Mouse (Mus musculus) midbrain, embryonic 13.5 days (tissue): ENCODE results near the gene Cenps. TPM values are rescaled to one million over a fixed set of nuclear protein-coding genes. Genes with fewer than 3 reads are reported as not detected.

Experiments
- ATAC-seq: fragments of 200-750 bp; cut with Nextera tagmentation; 2 replicates; pipeline ENCODE4 v1.8.0; 2017; ENCODE audit warnings: mild to moderate bottlenecking, moderate TSS enrichment, moderate library complexity
- H3K27ac ChIP-seq: fragments of 300-500 bp; sonication (generic); 2 replicates; pipeline ENCODE4 v1.5.1; 2015; ENCODE audit warnings: inconsistent platforms, mild to moderate bottlenecking, moderate library complexity
- H3K27me3 ChIP-seq: fragments of 300-500 bp; sonication (generic); 2 replicates; pipeline ENCODE4 v1.6.1; 2015; ENCODE audit warnings: mild to moderate bottlenecking, inconsistent platforms
- H3K36me3 ChIP-seq: fragments of 300-500 bp; sonication (generic); 2 replicates; pipeline ENCODE4 v1.6.1; 2015; ENCODE audit warnings: mild to moderate bottlenecking, inconsistent platforms
- H3K4me1 ChIP-seq: fragments of 300-500 bp; sonication (generic); replicated peaks from 2 replicates; pipeline ENCODE4 v1.6.1; 2015; ENCODE audit warnings: inconsistent platforms
- H3K4me2 ChIP-seq: fragments of 300-500 bp; sonication (generic); replicated peaks from 2 replicates; pipeline ENCODE4 v1.6.1; 2015; ENCODE audit warnings: moderate library complexity, mild to moderate bottlenecking, inconsistent platforms
- H3K4me3 ChIP-seq: fragments of 300-500 bp; sonication (generic); replicated peaks from 2 replicates; pipeline ENCODE4 v1.5.1; 2015; ENCODE audit warnings: mild to moderate bottlenecking, inconsistent platforms
- H3K9ac ChIP-seq: fragments of 300-500 bp; sonication (generic); replicated peaks from 2 replicates; pipeline ENCODE4 v1.6.1; 2015; ENCODE audit warnings: mild to moderate bottlenecking, inconsistent platforms
- H3K9me3 ChIP-seq: fragments of 300-500 bp; sonication (generic); 2 replicates; pipeline ENCODE4 v1.6.1; 2016; ENCODE audit warnings: mild to moderate bottlenecking, inconsistent platforms
- WGBS: fragments of 180-500 bp; shearing (Covaris S2); methylation state at CpG from one replicate; pipeline ENCODE4 v1.1.7; 2015; 5-methylcytosine and 5-hydroxymethylcytosine counted together
- polyA plus RNA-seq: library from polyadenylated mRNA; unstranded; fragments of >200 nt; fragmentation: Nextera tagmentation; extraction: Ambion mirVana; gene quantifications from 2 replicates; pipeline ENCODE4 v1.2.1, GENCODE M21; 2015

Gene Cenps
- polyA plus RNA-seq, 1 experiment from 2014 or later: 22.9 TPM

DNA sequence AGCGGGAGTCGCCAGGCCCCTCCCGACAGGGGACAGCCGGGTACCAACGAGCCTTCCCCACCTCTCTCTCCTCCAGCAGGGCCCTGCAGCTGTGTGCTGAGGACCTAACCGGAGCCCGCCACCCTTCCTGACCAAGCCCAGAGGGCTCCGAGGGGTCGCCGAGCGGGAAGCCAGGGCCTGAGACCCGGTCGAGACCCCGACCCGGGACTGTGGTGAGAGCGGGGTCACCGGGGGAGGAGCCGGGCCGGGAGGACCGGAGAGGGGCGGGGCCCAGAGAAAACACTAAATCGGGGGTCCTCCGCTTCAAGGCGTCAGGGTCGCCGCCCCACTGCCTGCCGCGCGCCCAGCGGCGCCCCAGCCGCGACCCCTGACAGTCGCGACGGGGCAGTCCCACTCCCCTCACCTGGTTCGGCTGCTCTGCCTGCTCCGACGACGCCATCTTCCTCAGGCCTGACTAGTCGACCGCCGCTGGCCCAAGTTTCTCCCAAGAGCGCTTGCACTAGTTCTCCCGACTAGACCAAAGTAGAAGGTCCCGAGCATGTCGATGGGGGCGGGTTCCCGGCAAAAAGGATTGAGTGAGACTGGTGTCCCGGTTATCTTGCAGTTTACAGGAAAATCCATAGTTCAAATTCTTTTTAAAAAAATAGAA lies 37.9 kb downstream of the Cenps start, which contains the start of gene Pex14:
Gene Pex14, minus strand, starts transcription at position 508 of the 649 bp plus-strand sequence.
- Histone ChIP-seq H3K9ac (peak within 1 kb of the TSS; percentile 91), H3K4me1 (peaks cover 16% of the 10 kb centered on the region), H3K4me2 (peak within 1 kb of the TSS; percentile 97), H3K27ac (peak within 1 kb of the TSS; percentile 53; the same call in 1 of the 2 replicates), H3K36me3 (no peaks in the 10 kb centered on the region), H3K27me3 (no peaks in the 10 kb centered on the region), H3K9me3 (no peaks in the 10 kb centered on the region), H3K4me3 (peak within 1 kb of the TSS; percentile 99)
- WGBS: under 1% methylated on average over 50 of the region's 50 CpGs
- peak; percentile 80 for ATAC-seq

DNA sequence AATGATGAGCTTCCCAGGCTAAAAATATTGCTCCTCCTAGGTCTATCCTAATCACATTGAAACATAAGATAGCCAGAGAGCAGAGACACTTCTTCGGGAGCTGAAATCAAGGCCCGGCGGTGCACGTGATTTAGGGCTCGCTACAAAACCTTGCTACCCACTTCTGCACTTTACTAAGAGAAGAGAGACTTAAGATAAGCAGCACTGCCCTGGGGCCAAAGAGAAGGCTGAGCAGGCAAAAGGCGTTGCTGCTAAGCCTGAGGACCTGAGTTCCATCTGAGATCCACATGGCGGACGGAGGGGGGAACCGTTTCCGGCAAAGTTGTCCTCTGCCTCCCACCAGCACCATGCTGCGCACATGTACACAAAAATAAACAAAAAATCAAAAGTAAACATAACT lies 38.9 kb downstream of the Cenps start:
- WGBS: 22% methylated on average over 11 of the region's 11 CpGs
- no peak for ATAC-seq

DNA sequence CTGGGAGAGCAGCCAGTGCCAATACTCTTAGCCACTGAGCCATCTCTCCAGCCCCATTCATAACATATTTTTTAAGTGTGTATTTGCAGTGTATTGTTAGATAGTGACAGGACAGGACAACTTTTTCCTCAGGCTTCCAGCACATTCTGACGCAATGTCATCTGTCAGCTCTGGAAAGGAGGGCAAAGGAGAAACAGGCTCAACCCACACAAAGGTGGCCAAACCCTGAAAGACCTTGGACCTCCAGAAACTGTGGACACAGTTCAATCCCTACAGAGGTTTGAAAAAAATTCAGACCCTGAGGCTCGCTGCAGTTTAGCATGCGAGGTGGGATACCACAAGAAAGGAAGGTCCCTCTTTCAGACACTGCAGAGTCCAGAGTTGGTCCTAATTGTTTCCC lies 39.5 kb downstream of the Cenps start:
- H3K9ac ChIP-seq: no peak overlapping the region

More for the DNA sequence above, 38.9 kb downstream of the Cenps start:
- Histone ChIP-seq H3K4me3 (peak overlapping the region; percentile 99), H3K9me3 (no peaks in the 10 kb centered on the region), H3K9ac (peak overlapping the region; percentile 91), H3K27ac (no peak overlapping the region), H3K36me3 (peaks cover 7% of the 10 kb centered on the region), H3K4me2 (peak overlapping the region; percentile 97), H3K4me1 (peaks cover 15% of the 10 kb centered on the region), H3K27me3 (no peaks in the 10 kb centered on the region)

DNA sequence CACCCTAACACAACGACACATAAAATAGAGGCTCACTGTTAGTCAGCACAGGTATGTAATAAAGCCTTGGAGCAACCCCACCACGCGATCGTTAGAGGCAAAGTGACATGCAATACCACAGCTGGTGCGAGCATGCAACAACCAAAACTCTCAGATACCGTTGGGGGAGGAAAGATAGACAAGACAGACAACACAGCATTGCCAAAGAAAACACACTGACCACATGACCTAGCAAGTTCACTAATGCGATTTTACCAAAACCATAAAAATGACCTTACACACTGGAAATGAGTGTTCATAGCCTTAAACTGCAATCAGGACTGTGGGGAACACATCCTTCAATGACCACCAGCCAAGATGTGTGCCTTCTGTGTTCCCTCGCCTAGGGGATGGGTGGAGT lies 46.1 kb downstream of the Cenps start:
- Histone ChIP-seq H3K27me3 (no peaks in the 10 kb centered on the region), H3K4me1 (no peaks in the 10 kb centered on the region), H3K4me3 (no peak overlapping the region), H3K9ac (no peak overlapping the region), H3K9me3 (no peaks in the 10 kb centered on the region), H3K27ac (no peak overlapping the region), H3K4me2 (no peak overlapping the region), H3K36me3 (peaks cover 26% of the 10 kb centered on the region)
- 93% methylated on average over 8 of the region's 8 CpGs for WGBS
- no peak for ATAC-seq

More for the DNA sequence above, 39.5 kb downstream of the Cenps start:
- peak overlapping the region; percentile 97 for H3K4me2 ChIP-seq
- H3K9me3 ChIP-seq: no peaks in the 10 kb centered on the region
- no peaks in the 10 kb centered on the region for H3K27me3 ChIP-seq
- H3K4me1 ChIP-seq: peaks cover 15% of the 10 kb centered on the region
- 86% methylated on average over 3 of the region's 3 CpGs for WGBS
- no peak for ATAC-seq
- peaks cover 12% of the 10 kb centered on the region for H3K36me3 ChIP-seq
- peak overlapping the region; percentile 99; the same call in 1 of the 2 replicates for H3K4me3 ChIP-seq
- no peak overlapping the region for H3K27ac ChIP-seq

DNA sequence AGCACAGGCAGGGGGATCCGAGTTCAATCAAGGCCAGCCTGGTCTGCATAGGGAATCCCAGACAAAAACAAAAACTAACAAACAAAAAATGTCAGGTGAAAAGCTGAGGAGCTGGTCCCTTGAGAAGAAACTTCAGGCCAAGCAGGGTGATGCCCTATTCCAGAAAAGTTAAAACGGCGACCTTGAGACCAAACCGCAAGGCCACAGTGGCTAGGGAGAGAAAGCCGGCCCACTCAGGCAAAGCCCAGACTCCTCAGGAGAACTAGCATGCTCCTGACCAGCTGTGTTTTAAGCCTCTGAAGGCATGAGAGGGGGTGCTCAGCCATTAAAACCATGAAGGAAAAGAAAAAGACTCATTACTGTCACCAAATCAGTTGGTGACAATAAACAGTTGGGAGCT lies 52.0 kb downstream of the Cenps start:
- Histone ChIP-seq H3K27me3 (no peaks in the 10 kb centered on the region), H3K9ac (no peak overlapping the region), H3K9me3 (no peaks in the 10 kb centered on the region), H3K36me3 (no peaks in the 10 kb centered on the region), H3K4me3 (no peak overlapping the region), H3K4me2 (no peak overlapping the region), H3K4me1 (peaks cover 5% of the 10 kb centered on the region; the same call in 1 of the 2 replicates), H3K27ac (no peak overlapping the region)
- ATAC-seq: no peak
- 88% methylated on average over 5 of the region's 5 CpGs for WGBS

DNA sequence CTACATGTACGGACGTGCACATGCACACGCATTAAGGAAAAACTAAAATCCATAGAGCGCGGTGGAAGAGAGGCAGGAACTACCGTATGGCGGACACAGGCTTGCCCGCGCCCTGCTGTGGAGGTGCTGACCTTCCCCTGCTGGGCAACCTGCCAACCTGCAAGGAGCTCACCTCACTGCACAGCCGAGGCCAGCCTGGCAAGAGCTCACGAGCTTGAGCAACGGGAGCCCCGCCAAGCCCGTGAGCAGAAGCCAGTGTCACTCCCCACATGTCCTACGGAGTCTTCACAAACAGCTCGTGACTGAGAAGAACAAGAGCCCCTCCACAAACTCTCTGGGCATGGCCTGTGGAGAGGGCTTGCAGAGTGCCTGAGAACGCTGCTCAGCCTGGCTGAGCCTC lies 55.9 kb downstream of the Cenps start:
- Histone ChIP-seq H3K4me1 (peaks cover 7% of the 10 kb centered on the region; the same call in 1 of the 2 replicates), H3K9me3 (no peaks in the 10 kb centered on the region), H3K36me3 (no peaks in the 10 kb centered on the region), H3K9ac (0 out of 2 replicates have a peak overlapping the region, but pooled peaks have one; percentile 2), H3K4me2 (no peak overlapping the region), H3K4me3 (no peak overlapping the region), H3K27me3 (no peaks in the 10 kb centered on the region), H3K27ac (no peak overlapping the region)
- 75% methylated on average over 17 of the region's 17 CpGs for WGBS
- ATAC-seq: no peak

DNA sequence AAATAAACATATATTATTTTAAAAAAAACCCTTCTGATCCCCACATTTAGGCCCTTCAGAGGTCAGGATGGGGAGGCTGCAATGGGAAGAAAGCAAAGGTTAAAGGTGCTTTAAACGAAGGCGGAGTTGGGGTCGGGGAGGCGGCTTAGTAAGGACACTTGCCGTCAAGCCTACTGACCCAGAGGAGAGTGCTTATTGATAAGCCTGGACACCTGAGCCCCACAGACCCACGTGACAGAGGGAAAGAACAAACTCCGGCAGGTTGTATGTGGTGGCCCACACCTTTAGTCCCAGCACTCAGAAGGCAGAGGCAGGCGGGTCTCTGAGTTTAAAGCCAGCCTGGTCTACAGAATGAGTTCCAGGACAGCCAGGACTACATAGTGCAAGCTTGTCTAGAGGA lies 57.3 kb downstream of the Cenps start:
- H3K9me3 ChIP-seq: no peaks in the 10 kb centered on the region
- WGBS: 91% methylated on average over 8 of the region's 8 CpGs
- no peak overlapping the region for H3K27ac ChIP-seq
- no peak overlapping the region for H3K4me2 ChIP-seq
- H3K27me3 ChIP-seq: no peaks in the 10 kb centered on the region
- H3K4me3 ChIP-seq: no peak overlapping the region
- peaks cover 3% of the 10 kb centered on the region for H3K36me3 ChIP-seq
- H3K9ac ChIP-seq: no peak overlapping the region
- H3K4me1 ChIP-seq: peaks cover 11% of the 10 kb centered on the region; the same call in 1 of the 2 replicates
- no peak for ATAC-seq

DNA sequence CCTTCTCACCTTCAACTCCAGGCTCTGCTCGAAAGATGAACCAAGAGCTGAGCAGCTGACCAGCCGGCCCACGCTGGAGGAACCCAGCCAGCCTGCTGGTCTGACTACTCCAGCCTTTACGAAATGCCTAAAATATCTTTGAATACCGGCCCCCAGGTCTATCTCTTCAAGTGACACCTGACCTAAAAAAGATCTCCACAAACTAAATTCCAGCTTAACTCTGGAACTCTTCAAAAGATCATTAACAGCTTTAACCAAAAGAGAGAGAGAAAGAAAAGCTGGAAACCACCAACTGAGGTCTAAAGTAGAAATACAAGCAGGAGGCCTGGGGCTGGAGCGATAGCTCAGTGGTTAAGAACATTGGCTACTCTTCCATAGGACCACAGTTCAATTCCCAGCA lies 57.8 kb downstream of the Cenps start:
- WGBS: 89% methylated on average over 6 of the region's 6 CpGs
- H3K27ac ChIP-seq: no peak overlapping the region
- no peak for ATAC-seq

DNA sequence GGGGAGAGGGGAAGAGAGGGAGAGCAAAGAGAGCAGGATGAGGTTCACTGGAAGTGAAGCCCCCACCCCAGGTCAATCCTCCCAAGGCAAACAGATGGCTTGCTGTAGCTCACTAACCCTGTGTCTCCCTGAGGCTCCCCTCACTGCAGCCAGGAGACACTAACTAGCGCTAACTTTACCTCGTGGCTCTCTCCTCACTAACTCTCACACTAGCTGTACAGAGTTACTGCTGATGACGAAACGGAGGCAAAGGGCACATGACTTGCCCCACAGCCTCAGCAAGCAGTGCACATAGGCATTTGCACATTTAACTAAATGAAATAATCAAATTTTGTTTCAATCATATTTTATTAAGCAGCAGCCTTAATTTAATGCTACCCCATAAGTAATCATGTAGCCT lies 59.2 kb downstream of the Cenps start:
- WGBS: 73% methylated on average over 4 of the region's 4 CpGs
- Histone ChIP-seq H3K4me2 (no peak overlapping the region), H3K4me3 (no peak overlapping the region), H3K9ac (no peak overlapping the region), H3K4me1 (peaks cover 11% of the 10 kb centered on the region; the same call in 1 of the 2 replicates), H3K27me3 (no peaks in the 10 kb centered on the region), H3K9me3 (no peaks in the 10 kb centered on the region), H3K27ac (no peak overlapping the region), H3K36me3 (peaks cover 15% of the 10 kb centered on the region)
- no peak for ATAC-seq

More for the DNA sequence above, 57.8 kb downstream of the Cenps start:
- H3K4me3 ChIP-seq: no peak overlapping the region
- H3K36me3 ChIP-seq: peaks cover 7% of the 10 kb centered on the region
- no peaks in the 10 kb centered on the region for H3K27me3 ChIP-seq
- H3K9ac ChIP-seq: no peak overlapping the region
- no peak overlapping the region for H3K4me2 ChIP-seq
- H3K9me3 ChIP-seq: no peaks in the 10 kb centered on the region
- peaks cover 11% of the 10 kb centered on the region; the same call in 1 of the 2 replicates for H3K4me1 ChIP-seq

Other genes starting within 250 kb of the Cenps start
- 50.6 and 55.6 TPM in 2 replicates for gene Pex14, start 37.8 kb downstream of the Cenps start, polyA plus RNA-seq
- 24.7 and 25.5 TPM in 2 replicates for gene Dffa, start 33.5 kb downstream of the Cenps start, polyA plus RNA-seq
- 0.42 and 0.53 TPM in 2 replicates for gene Cort, start 10.9 kb downstream of the Cenps start, polyA plus RNA-seq
- gene Pgd, start 29.1 kb upstream of the Cenps start, polyA plus RNA-seq: 116 and 118 TPM in 2 replicates
- gene Kif1b, start 170.1 kb upstream of the Cenps start, polyA plus RNA-seq: 160 and 164 TPM in 2 replicates